In the genomic region with DNA sequence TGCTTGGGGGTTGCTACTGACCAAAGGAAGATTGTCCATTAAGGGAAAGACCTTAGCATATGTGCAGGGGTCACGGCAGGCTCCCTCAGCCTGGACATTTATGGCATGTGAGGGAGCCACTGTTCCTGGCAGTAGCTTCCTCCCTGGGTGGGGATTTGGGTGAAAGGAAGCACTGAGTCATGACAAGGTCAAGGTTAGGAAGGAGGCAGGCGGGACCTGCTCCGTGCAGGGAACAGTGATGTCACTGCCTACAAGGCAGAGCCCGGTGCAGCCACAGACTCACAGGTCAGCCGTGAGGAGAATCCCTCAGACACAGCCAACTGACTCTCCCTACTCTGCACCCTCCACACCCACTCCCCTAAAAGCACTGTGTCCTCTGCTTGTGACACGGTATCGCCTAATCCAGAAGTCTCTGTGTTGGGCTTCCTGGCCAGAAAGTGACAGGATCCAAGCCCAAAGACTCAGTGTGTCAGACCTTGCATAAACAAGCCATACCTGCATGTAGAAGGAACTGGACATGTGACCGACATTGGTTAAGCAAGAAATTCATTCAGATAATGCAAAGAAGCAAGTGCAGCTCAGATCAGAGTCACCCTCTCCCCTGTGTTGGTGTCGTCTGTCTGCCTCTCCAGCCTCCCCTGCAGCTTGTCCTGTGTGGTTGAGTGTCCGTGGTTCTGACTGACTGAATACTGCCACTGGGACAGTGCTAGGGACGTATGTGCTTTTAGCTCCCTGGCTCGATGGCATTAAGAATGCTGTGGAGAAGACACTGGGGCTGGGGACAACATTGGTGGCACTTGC, we compare ENCODE assay signal across 8 mouse cellular contexts. TPM values are rescaled to one million over a fixed set of nuclear protein-coding genes. Genes with fewer than 3 reads are reported as not detected.
DNase-seq lines count a peak whose midpoint lies in the region; ATAC-seq lines count a peak whose summit lies in the region.

No protein-coding gene starts in this region.

- no peaks in the 10 kb centered on the region for H3K27me3 ChIP-seq in stomach, embryonic 16.5 days (ENCODE audit: control insufficient read depth, insufficient read depth, low read length)
- H3K27me3 ChIP-seq in forebrain, embryonic 13.5 days, result no peaks in the 10 kb centered on the region

- H3K4me1 ChIP-seq in stomach, embryonic 16.5 days (ENCODE audit: control insufficient read depth, insufficient read depth, low read length), result no peaks in the 10 kb centered on the region
- peaks cover 6% of the 10 kb centered on the region; the same call in 1 of the 2 replicates for H3K4me1 ChIP-seq in forebrain, embryonic 13.5 days

- no peak overlapping the region for H3K9ac ChIP-seq in stomach, embryonic 16.5 days (ENCODE audit: low read length)
- H3K9ac ChIP-seq in forebrain, embryonic 13.5 days, result no peak overlapping the region

- no peak overlapping the region for H3K4me3 ChIP-seq in stomach, embryonic 16.5 days (replicated peaks; ENCODE audit: low read length)
- no peak overlapping the region for H3K4me3 ChIP-seq in forebrain, embryonic 13.5 days

- peak; percentile 25 for DNase-seq in ovary, adult 18-20 months (ENCODE audit: low spot score)
- DNase-seq in ovary, postnatal 10 days (ENCODE audit: low spot score), result no peak
- DNase-seq in heart, adult 9 months (ENCODE audit: low spot score in 2 of 2), result peak; percentile 72 to 78
- peak; percentile 75 for DNase-seq in kidney, postnatal 14 days
- DNase-seq in right cerebral cortex, postnatal 14 days, result no peak
- DNase-seq in adipocyte (ENCODE audit: low spot score), result no peak

- H3K27ac ChIP-seq in stomach, embryonic 16.5 days (ENCODE audit: low read length), result no peak overlapping the region
- no peak overlapping the region for H3K27ac ChIP-seq in forebrain, embryonic 13.5 days

- WGBS in stomach, embryonic 16.5 days, result 58% methylated on average over 12 of the region's 12 CpGs
- WGBS in forebrain, embryonic 13.5 days, result 82% methylated on average over 12 of the region's 12 CpGs

- H3K9me3 ChIP-seq in stomach, embryonic 16.5 days (replicated peaks; ENCODE audit: control insufficient read depth, low read length), result no peaks in the 10 kb centered on the region
- no peaks in the 10 kb centered on the region for H3K9me3 ChIP-seq in forebrain, embryonic 13.5 days (replicated peaks)

- no peak overlapping the region for H3K4me2 ChIP-seq in stomach, embryonic 16.5 days (ENCODE audit: low read depth, low read length)
- no peak overlapping the region for H3K4me2 ChIP-seq in forebrain, embryonic 13.5 days

- peak; percentile 51; the same call in 1 of the 2 replicates for ATAC-seq in stomach, embryonic 16.5 days (ENCODE audit: insufficient read depth, low FRiP score)
- ATAC-seq in forebrain, embryonic 13.5 days, result no peak

- H3K36me3 ChIP-seq in stomach, embryonic 16.5 days (ENCODE audit: control insufficient read depth, insufficient read depth, low read length), result no peaks in the 10 kb centered on the region
- H3K36me3 ChIP-seq in forebrain, embryonic 13.5 days (ENCODE audit: poor library complexity, severe bottlenecking), result no peaks in the 10 kb centered on the region

RNA-seq across cellular contexts. Expression of a gene that starts 27.9 kb away (rescaled TPM):
- 207 and 211 TPM in 2 replicates for polyA plus RNA-seq in stomach, embryonic 16.5 days (2015; fragmentation: Nextera tagmentation; extraction: Ambion mirVana)
- 50.8 and 53.5 TPM in 2 replicates for polyA plus RNA-seq in forebrain, embryonic 13.5 days (2015; fragmentation: Nextera tagmentation; extraction: Ambion mirVana)

RNA-seq across cellular contexts. Expression of a gene that starts 27.9 kb away (rescaled TPM):
- 57.3 and 65.2 TPM in 2 replicates for polyA plus RNA-seq in stomach, embryonic 16.5 days (2015; fragmentation: Nextera tagmentation; extraction: Ambion mirVana)
- 21.7 and 24.0 TPM in 2 replicates for polyA plus RNA-seq in forebrain, embryonic 13.5 days (2015; fragmentation: Nextera tagmentation; extraction: Ambion mirVana)

Comparison
In these comparisons a context has a peak if more than half of its experiments do, and no peak if none do; other contexts are left out.
1. DNase-seq: peak in ovary, adult 18-20 months (single experiment), heart, adult 9 months (2 of 2) and kidney, postnatal 14 days (single experiment); none in ovary, postnatal 10 days (single experiment), right cerebral cortex, postnatal 14 days (single experiment) and adipocyte (single experiment).